Mouse (Mus musculus) G1E (cell line): ENCODE measurements around the gene Ralgapa2.

Experiments
- CTCF ChIP-seq: IDR thresholded peaks from 2 replicates; pipeline ENCODE4 v1.5.1; 2012; ENCODE audit warnings: low read depth, low read length, inconsistent platforms, mixed read lengths
- GATA1 ChIP-seq: IDR thresholded peaks from 2 replicates; pipeline ENCODE4 v1.6.1; 2012; ENCODE audit warnings: borderline replicate concordance, low read length, inconsistent platforms, mixed read lengths
- GATA2 ChIP-seq: IDR thresholded peaks from 2 replicates; pipeline ENCODE4 v1.6.1; 2012; ENCODE audit warnings: low read depth, low read length, inconsistent platforms, borderline replicate concordance
- POLR2AphosphoS5 ChIP-seq: IDR thresholded peaks from 2 replicates; pipeline ENCODE4 v1.6.1; 2012; ENCODE audit warnings: low read depth, low read length, inconsistent platforms; ENCODE audit not compliant: insufficient replicate concordance
- TAL1 ChIP-seq: conservative IDR thresholded peaks from 2 replicates; pipeline ENCODE4 v1.6.1; 2012; ENCODE audit warnings: low read depth, low read length, inconsistent platforms, mixed read lengths

DNA sequence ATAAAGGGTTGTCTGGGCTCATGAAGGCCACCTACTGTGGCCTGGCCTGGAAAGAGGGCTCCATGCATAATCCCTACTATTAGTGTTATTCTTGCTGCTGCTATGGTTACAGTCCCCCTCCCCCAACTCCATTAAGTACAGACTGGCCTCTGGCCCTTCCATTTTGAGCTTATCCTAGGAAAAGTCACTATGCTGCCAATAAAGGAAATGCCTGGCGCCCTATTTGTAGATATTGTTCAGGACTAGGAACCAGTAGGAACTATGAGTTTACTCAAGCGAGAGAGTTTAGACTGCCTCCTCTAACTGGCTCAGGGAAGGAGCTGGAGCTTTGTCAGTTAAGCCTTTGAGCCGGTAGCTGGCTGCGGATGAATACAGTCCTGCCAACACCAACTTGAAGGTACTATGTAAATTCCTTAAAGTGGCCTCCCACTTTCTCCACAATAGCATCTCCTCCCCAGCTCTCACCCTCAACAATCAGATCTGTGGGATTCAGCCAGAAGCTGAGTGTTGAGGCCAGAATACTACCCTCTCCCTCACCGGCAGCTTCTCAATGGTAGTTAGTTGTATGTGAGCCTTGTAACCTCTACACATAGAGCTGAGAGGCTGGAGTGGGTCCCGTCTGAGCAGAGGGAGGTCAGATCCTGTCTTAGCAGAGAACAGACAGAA lies 37.1 kb upstream of the Ralgapa2 start:
- TF ChIP-seq CTCF (no peak), GATA1 (no peak), GATA2 (no peak), TAL1 (no peak), POLR2AphosphoS5 (no peak)
